Mouse (Mus musculus) ovary, postnatal 14 days (tissue): Measurements from ENCODE around the gene Serinc5.

Experiments
- DNase-seq: peaks from one replicate; pipeline ENCODE4 v3.0.0; 2022; ENCODE audit warnings: low spot score

Gene Serinc5

DNA sequence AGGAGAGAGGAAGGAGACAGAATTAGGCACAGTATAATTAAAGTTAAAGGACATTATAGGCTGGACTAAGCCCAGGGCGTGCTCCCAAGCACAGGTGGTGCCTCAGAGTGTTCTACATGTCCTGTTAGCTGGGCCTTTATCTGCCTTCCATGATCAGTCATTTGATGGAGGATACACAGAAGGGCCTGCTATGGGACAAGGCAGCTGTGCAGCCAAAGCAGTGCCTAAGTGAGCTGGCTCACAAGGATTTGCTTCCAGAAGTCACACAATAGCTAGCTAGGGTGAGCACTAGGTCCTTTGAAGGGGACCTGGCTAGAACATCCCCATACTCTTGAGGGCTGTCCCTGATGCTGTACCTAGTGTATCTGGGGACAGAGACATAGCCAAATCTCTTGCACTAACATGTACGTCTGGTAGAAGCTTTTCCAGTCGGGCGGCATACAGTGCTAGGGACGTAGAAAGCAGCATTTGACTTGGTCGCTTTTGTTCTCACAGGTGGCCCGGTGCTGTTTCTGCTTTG lies 94.2 kb downstream of the Serinc5 start:
- DNase-seq: no peak

DNA sequence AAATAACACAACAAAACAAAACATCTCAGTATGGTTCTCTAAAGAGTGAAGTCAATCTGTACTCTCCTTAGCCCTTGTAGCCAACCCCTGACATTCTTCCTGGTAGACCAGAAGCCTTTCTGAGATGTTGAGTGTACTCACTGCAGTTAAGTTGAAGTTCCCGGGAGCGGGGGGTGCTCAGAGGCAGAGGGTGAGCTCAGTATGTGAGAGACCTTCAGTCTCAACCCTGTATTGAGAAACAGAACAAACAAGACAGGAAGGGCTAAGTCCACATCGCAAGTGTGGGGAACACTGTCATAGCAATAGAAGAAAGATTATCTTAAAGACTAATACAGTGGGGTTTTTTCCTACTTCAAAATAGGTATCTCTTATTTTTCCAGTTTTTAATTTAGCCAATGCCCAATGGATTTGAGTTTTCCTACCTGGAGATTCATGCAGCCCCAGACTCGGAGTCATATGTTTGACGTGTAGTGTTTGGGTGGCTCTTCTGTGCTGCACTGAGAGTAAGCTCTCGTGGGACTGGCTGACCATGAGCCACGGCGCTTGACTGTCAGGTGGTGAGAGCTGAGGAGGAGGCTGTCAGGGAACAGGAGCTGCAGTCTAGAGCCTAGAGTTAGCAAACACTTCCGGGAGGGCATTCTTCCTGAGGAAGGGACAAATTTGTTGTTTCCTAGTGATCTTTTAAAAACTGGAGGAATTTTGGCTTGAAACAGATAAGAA lies 95.6 kb downstream of the Serinc5 start:
- no peak for DNase-seq

DNA sequence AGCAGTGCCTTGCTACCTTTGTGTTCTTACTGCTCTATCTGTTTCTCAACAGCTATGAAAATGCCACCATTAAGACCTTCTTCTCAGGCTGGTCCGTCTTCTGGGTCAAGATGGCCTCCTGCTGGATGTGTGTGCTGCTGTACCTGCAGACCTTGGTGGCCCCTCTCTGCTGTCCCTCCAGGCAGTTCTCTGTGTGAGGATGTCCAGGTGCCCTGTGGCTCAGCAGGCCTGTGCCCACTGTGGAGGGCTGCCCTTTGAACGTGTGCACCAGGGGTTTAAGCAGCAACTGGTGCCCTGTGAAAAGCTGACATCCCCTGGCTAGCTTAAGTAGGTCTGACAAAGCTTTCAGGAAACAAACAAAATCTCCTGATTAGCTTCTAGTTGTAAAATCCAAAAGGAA lies 97.0 kb downstream of the Serinc5 start:
- no peak for DNase-seq

DNA sequence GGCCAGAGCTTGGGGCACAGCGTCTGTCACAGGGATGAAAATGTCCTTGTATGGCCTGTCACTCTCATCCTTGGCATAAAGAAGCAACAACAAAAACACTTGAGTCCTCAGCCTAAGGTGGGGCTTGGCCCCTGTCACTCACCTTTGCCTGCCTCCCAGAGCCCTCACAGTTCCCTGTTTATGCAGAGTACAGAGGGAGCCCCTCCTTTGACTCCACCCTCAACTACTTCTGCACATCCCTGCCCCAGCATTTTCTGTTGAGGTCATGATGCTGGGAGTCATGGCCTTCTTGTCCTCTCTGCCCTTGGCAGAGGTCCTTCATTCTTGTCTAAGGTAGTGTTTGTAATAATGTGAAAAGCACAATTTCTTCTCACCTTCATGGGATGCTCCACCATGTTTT lies 97.6 kb downstream of the Serinc5 start:
- no peak for DNase-seq

DNA sequence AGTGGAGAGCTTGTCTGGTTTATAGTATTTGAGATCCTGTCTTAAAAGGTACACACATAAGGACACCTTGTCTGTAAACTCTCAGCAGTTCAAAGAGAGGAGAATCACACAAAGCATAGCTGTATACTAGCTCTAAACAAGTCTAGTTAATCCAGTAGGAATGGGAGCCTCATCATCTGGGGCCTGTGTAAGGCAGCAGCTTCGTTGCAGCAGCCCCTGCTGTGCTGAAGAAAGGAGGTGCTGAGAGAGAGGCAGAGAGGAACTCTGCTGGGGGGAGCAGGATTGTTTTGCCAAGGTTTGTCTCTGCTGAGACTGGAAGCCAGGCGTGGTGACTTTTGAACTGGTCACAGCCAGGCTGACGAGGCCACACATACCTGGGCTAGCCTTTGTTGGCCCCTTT lies 98.6 kb downstream of the Serinc5 start:
- DNase-seq: no peak

DNA sequence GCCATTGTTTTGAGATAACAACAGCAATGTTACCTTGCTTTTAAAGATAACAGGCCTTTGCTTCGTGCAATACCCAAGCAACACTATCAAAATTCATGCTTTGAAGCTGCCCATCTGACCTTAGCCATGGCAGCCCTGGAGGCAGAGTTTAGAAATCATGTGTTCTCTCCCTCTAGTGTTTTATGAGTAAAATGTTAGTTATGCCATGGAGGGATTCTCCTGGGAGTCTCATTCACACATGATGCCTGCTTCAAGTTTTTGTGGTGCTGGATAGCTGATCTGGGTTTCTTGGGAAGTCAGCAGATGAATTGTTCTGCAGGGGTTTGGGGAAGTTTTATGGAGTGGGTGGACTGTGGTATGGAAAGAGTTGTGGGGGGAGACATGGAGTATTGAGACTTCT lies 99.5 kb downstream of the Serinc5 start:
- no peak for DNase-seq

DNA sequence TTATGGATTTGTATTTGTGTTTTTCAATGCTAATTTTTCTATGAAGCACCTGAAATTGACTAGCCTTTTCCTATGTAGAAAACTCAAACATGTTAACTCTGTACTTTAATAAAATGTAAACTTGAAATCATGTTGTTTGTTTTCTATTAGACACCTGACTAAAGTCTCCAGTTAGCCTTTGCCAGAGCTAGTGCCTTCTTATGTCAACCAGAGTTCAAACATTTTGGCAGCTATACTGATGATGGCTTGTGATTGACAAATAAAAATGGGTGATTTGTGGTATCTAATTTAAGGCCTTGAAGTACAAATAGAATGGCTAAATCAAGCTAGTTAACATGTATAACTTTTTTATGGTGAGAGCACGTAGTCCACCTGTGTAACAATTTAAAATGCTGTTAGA lies 100.9 kb downstream of the Serinc5 start:
- no peak for DNase-seq

DNA sequence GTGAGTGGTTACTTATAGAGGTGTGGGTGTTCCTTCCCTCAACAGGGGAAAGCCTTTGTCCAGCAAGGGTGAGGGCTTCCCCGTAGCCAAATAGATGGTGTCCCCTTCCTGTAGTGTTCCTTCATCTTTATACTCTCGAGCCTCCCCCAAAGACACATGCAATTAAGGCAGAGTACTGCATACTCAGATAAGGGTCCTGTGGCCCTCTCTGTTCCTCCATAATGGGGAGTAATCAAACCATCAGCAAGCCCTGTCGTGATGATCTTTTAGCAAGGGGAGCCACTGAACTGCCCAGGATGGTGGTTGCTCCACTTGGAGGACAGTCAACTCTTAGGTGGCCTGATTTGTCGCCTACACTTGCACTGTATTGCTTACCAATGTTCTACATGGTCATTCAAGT lies 101.7 kb downstream of the Serinc5 start:
- no peak for DNase-seq

DNA sequence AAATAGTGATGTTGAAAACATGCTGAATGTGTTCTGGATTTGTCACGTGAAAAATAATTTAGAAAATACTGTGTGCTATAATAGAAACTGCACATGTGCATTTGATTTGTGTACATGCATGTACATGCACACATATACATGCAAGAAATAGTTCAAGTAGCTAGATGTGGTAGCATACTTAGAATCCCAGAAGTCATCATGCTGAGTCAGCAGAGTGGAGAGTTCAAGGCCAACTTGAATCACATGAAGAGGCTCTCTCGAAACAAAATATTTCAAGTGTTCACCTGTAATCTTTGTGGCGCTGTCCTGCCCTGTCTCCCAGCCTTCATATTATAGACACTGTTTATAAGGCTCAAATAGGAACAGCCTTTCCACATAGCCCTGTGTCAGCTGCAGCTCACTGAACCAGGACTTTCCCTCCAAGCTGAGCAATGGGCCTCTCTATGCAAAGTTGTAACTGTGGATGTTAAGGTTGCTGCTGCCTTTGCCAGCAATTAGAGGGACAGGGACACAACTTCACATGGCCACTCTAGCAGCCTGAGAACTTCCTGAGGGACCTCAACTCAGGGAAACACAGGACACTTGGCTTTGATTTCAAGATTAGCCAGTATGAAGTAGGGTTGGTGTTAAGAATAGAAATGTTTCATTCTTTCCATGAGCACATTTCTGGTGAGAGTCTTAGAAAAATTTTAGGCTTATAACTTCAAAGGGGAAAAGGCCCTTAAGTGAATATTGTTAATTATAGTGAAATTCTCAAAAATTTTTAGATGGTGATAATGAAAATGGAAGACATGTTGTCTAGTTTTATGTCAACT lies 107.2 kb downstream of the Serinc5 start:
- DNase-seq: no peak

DNA sequence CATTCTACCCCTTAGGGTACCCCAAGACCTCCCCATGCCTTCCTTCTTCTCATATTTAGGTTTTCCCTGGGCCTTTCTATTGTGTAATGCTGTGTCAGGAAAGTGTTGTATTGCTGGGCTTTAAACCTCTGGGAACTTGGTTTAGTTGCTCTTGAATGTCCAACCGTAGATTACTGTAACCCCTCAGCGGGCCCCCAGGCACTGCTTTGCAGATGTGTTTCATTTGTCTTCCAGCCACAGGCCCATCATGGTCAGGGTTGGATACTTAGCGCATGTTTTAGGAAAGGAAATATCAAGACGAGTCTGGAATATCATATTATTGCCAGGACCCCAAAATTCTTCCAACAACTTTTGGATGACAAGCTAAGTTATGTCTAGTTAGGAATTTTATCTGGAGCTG lies 110.1 kb downstream of the Serinc5 start:
- DNase-seq: no peak

DNA sequence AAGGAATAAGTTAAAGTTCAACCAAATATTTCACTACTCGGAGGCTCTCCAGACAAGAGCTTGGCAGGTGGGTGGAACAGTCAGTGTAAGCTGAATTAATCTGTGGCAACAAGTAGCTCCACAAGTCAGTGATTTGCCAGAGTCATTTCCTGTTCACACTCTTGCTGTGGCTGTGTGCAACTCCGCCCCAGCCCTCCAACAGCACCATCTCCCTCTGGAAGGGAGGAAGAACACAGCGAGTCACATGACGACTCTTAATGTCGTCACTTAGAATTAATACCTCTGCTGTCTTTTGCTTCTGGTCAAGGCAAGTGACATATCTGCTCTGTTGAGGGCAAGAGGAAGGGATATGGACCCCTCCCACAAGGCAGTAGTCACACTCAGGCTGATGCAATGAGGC lies 111.5 kb downstream of the Serinc5 start:
- no peak for DNase-seq

DNA sequence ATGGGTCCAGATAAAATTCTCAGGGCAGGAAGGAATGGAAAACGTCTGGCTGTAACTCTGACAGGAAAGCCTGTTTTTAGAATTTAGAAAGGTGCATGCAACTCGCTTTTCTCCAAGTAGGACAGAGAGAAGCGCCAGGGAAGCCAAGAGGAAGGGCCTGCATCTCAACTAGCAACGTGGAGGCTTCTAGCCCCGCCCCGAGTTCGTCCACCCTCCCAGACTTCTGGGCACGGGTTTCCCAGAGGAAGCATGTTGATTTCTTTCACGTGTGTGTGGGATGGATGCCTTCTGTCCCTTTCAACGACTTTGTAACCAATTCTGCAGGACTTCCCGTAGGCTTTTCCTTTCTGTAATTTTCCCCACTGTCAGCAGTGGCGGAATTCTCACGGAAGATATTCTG lies 118.9 kb downstream of the Serinc5 start:
- DNase-seq: no peak

DNA sequence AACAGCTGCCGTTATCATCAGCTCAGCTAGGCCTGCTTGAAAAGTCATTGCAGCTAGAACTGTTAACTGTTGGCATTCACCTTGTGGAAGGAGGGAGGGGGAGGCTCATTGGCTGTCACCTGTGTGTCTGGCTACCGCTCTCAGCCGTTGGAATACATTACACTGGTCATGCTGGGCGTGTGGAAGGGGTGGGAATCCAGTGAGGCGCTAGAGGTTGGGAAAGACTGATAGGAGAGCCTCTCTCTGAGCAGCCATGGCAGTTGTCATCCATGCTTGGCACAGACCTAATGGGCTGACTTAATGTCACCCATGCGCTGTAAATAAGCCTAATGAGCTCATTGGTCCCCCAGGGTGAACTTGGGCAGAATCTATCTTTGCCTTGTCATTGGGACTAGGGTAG lies 120.9 kb downstream of the Serinc5 start:
- DNase-seq: no peak

DNA sequence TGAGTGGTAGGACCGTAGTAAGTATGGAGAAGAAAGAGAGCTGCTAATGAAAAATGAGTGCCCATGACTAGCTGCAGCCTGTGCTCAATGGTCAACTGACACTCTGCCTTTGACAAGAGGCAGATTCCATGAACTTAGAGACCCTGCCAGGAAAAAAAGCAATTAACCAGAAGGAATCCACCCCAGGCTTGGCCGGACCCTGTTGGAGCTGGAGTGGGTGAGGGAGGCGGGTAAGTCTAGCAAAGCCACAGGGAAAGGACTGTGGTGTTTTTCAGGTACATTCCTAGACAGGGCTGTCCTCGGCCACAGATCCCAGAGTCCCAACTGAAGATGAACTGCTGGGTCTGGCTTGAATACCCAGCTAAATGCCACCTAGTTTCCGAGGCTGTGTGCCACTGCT lies 121.9 kb downstream of the Serinc5 start:
- DNase-seq: no peak

DNA sequence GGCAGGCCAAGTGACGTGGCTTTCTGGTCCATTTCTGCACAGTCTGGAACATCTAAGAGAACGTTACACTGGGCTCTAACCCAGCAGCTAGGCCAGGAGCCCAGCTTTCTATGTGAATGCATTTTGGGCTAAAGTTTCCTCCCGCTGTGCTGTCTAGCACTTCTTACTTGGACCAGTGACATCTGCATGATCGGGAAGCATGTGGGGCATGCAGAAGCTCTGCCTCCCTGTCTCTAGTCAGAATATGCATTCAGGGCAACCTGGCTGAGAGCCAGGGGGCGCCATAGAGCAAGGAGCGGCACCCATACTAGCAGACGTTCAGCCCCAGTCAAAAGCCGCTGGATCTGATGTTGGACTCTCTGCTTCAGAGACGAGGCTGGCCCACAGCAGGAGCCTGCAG lies 122.4 kb downstream of the Serinc5 start:
- no peak for DNase-seq

DNA sequence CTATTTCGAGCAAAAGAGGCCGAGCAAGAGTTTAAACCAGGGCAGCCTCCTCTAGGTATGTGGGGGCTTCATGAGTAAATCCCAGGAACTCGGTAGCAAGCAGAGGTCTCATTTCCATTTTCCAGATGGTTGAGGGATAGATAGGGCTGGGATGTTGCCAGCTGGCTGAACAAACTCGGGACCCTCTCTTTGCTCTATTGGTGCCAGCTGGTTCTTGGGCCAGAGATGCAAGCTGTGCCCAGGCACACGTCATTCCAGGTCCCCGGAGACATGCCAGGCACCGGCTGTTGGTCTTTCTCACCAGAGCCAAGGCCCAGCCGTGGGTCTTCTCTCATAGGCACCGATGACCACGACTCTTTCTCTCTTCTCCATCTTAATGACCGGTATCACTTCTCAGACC lies 122.8 kb downstream of the Serinc5 start:
- DNase-seq: no peak

DNA sequence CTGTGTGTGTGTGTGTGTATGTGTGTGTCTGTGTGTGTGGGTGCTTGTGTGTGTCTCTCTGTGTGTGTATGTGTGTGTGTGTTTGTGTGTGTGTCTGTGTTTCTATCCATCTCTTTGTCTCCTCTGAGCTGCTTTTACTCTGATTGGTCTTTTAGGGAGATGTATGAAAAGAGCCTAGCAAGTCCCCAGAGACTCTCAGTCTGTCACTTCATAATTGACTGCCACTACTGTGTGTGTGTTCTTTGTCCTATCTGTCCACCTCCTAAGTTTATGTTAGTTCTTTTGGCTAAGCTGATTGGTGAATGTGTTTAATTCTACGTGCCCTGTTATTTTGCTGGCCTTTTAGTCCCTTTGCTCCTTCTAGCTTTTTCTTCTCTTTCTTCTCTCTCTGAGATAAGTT lies 124.8 kb downstream of the Serinc5 start:
- no peak for DNase-seq

DNA sequence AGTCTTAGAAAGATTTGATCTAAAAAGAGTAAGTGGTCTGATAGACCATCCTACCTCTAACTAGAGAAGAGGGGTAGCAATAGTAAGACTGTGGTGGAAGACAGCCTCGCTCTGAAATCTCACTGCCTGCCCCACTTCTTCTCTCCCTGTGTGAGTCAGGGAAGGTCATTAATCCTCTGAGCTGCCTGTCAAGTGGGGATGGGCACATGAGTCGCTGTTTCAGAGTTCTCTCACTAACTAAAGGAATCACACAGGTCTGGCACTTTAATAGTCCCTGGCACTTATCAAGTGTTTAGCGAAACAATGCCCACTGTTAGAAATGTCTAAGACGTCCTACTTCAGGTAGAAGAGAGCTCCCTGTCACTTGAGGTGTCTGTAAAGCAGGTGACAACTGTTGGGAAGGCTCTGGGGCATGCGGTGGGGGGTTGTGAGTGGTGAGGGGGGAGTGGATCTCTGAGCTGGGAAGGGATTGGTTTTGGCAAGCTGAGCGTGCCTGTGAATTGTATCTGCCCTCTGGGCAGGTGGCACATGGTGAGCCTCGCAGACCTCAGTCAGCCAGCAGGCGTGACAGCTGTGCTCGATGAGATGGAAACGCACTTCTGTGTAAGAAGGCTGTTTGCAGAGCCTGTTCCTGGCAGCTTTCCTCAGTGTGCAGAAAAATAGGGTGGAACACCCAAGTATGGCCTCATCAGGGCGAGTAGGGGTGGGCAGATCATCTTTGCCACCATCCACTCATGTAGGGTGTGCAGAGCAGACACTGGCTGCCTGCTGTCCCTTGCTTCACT lies 125.8 kb downstream of the Serinc5 start:
- no peak for DNase-seq

DNA sequence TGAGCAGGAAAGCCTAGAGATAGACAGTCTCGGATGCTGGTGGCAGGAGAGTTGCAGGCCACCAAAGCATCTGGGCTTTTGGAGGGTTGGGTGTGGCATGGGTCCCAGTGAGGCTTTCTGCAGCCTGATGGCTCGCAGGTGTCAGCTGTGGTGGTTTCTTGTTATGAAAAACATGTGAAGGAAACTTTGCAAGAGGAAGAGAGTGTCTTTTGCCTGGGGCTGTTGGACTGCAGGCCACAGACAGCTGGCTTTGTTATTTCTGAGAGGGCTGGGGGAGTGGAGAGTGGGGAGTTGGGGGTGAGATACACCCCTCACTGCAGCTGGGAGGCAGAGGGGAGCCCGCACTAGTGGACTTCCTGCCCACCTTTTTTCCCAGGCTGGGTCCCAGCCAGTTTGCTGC lies 127.9 kb downstream of the Serinc5 start:
- no peak for DNase-seq

DNA sequence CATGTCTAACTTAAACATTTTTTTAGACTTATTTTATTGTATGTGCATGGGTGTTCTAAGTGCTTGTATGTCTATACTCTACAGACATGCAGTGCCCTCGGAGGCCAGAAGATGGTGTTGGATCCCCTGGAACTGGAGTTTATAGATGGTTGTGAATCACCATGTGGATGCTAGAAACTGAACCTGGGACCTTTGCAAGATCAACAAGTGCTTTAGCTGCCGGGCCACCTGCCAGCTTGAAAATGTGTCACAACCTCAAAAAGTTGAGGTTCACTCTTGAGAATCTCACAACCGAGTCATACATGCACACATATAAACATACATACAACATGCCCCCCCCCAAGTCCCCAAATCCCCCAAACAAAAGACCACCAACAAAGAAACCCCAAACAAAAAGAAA lies 129.0 kb downstream of the Serinc5 start:
- no peak for DNase-seq

DNA sequence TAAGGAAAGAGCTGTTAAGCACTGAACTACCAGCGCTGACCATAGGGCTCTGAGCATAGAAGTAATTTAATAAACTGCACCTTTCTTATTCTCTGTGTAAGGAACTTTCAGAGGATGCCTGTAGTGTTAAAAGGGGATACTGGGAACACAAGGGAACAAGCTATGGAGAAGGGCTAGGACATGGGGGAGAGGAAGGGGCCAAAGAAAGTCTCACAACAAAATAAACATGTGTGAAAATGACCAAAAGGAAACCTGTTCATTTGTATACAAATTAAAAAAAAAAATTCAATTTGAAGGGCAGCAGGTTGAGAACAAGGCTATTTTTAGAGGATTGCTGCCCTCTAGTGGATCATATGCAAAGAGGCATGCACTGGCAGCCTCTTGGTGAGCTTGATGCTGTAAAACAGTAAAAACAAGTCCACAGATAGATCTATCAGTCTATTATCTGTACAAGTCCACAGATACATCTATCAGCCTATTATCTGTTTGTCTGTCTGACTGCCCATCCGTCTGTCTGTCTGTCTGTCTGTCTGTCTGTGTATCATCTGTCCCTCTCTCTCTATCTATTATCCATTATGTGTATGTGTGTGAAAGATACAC lies 129.9 kb downstream of the Serinc5 start:
- DNase-seq: no peak

DNA sequence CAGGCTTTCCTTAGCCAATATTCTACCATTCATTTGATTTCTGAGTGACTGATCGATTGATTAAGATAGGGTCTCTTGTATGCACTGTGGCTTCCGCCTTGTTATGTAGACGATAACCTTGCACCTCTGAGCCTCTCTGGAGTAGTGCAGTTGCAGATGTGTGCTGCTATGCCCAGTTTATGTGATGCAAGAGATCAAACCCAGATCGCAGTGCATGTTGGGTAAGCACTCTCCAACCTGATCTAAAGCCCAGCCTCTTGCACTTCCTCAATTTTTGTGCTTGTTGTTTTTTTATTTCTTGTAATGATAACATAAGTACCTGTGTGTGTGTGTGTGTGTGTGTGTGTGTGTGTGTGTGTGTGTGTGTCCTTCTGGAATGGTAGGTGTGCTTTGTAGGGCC lies 132.0 kb downstream of the Serinc5 start:
- no peak for DNase-seq
